Mouse (Mus musculus) gastrocnemius, postnatal 10 days (tissue): Measurements from ENCODE around the gene Zfp638. TPM values are rescaled to one million over a fixed set of nuclear protein-coding genes. Genes with fewer than 3 reads are reported as not detected.
A peak's percentile ranks its signal among the peaks of the same experiment; 100 is the strongest.
"Not testable (repeated sequence)": the region's sequence is repeated elsewhere in the genome, so short reads cannot be mapped to it uniquely, and the experiment has no call there.

Experiments
- DNase-seq: peaks from one replicate; pipeline ENCODE4 v3.0.0; 2021; ENCODE audit warnings: mixed read lengths
- total RNA-seq, 2 experiments: library from RNA; stranded (reverse); gene quantifications; 2 replicates each; pipeline ENCODE4 v1.2.3; 2021

The Zfp638 gene
- total RNA-seq, 2 experiments from 2014 or later: 40.3 to 62.3 TPM

- no peak for DNase-seq
Measured at GRCm38 (mm10) chr6:84009915-84010302, 143.0 kb downstream of the Zfp638 start.

DNA sequence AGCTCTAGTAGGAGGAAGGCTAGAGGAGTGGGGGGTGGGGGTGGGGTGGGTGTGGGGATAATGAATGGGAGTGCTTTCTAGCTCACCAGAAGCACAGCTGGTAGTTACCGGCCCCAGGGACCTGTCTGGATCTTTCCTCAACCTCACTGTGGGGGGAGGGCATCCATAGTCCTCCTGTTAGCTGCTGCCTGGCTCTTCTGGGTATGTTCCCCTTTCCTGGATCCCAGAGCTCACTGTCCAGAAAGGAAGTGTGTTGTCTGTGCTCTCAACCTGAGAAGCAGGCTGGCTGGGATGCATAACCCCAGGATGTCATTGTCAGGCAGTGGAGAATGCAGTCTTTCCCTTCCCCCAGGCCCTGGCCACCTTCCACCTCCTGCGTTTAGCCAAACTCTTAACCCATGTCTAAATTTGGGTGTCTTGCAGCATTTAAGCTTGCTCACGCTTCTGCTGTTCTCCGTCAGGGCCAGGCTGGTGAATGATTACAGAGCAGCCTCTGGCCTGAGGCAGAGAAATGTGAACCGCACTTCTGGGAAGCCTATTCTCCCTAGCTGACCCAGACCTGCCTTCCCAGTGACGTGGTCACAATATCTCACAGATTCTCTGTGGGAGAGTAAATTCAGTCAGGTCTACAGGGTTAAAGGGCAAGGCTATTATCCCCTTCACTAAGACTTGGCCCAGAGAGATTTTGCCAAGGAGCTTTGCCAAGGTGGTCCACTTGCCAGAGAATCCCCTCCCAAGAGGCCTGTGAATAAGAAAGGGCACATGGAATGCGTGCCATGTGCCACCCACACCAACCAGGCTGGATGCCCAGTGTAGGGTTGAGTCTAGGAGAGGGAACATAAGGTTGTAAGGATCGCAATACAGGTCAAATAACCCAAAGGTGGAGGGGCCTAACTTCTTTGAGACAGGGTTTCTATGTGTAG is 143.7 kb downstream of the Zfp638 start:
- peak; percentile 62 for DNase-seq

DNA sequence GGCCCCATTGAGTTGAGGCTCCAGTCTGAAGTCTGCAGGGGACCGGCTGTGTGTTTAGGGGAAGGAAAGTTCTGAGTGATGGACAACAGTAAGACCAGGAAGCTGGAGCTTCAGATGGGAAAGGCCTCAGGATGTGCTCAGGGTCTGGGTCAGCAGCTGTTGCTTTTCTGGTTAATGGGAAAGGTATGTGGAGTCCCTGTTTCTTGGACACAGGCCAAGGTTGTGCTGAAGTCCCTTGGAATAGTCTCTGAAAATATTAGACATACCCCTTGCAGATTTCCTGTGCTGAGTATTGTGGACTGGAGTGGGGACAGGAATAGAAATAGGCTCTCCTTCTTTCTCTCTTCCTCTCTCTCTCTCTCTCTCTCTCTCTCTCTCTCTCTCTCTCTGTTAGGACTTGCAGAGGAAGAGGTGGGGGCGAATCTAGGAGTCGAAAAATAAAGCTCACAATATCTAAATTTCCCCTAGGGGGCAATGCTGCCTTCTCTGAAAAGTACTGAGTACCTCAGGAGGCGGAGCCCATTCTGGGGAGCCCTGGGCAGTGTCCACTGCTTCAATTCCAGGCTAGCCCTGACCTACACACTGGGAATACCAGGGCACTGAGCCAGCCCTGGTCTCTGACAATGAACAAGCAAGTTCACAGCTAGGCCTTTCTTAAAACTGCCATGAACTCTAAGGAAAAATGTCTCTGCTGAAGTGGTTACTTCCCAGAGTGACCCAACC is 148.2 kb downstream of the Zfp638 start:
- peak; percentile 49 for DNase-seq

DNA sequence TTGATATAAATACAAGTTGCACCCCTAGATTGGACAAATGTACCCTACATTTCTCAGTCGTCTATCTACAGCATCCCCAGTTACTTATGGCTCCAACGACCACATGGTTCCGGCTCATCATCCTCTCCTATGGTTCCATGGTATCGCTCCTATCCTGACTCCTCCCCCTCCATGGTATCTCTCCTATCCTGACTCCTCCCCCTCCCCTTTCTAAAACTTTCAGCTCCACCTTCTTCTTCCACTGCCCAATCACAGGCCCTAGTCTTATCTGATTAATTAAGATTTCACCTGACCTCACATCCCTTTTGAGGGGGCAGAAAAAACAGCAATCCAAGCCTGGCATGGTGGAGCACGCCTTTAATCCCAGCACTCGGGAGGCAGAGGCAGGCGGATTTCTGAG is 149.9 kb downstream of the Zfp638 start:
- DNase-seq: no peak

DNA sequence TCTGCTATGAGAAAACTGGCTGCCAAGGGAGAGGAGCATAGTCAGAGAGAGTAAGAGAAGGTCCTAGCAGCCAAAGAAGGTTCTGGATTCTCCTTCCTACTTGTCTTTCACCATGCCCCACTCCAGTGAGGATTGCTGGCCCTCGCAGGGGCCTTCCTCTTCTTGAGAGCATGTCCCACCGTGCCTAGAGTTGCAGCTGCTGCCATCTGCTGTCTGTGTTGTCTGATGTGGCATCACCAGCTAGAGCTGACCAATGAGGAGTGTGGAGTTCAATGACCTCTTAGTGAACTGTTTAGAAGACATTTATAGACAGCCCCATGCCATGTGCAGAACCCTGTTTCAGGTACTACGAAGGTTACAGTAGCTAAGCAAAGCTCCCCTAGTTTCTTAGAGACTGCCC is 150.5 kb downstream of the Zfp638 start:
- no peak for DNase-seq

DNA sequence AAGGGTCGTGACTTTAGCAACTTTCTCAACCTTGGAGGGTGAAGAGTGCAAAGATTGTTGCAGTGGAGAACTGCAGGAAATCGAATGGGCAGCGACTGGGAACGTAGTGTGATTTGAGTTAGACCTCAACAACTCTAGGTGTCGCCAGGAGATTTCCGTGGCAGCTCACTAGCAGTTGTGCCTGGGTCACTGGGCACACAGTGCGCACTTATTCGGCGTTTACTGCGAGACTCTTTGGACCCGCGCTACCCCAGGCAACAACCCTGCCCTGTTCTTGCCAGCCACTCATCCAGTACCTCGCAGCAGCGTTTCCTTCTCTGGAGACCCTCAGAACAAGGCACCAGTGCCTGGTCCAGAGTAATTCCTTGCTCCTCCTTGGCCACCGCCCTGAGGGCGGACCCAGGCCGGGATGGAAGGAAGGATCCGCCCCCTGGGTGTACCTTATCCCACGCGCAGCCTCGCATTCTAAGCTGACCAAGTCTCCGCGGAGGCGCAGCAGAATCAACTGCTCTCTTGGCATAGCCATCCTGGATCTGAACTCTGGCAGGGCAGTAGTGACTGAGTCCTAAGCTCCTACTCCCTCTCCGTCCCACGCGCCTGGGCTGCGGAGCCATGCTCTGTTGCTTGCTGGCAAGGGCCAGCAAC is 152.1 kb downstream of the Zfp638 start:
- peak; percentile 57 for DNase-seq

GRCm38 (mm10) chr6:84020002-84020401 is 153.1 kb downstream of the Zfp638 start:
- no peak for DNase-seq

DNA sequence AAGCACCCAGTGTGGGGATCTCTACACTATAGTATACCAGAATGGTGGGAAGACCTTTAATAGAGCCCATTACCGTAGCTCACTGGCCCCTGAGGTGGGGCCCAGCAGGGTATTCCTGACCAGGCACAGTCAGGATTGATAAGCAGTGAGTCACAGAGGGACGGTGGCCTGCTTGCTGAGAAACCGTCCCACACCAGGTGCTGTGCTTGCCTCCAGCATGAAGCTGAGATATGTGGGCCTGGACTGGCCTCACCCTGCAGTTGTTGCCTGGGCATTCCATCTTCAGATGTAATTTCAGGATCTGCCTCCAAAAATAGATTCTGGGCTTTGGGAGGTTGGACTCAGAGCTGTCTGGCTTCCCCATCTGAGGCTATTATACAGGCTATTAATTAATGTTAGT is 155.1 kb downstream of the Zfp638 start:
- peak; percentile 39 for DNase-seq

GRCm38 (mm10) chr6:84025636-84026035 is 158.7 kb downstream of the Zfp638 start:
- DNase-seq: no peak

DNA sequence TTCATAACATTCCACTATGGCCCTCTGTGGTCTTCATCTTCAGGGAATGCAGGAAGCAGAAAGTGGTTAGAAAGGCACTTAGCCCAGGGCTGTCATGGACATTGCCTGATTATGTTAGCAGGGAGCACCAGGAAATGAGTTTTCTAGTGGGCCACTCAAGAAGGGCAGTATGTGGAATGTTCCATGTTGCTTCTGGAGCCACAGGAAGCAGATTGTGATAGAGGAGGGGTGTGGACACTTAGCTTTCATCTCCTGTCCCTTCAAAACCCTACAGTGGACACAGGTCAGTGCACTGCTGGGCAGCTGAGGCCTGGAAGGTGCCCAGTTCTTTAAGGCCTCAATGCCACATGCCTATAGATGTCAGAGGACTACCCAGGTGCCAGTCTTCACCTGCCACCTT is 161.9 kb downstream of the Zfp638 start:
- no peak for DNase-seq

GRCm38 (mm10) chr6:84029775-84030174 is 162.9 kb downstream of the Zfp638 start:
- DNase-seq: no peak

- not testable (repeated sequence) for DNase-seq
Measured at GRCm38 (mm10) chr6:84032516-84032915, 165.6 kb downstream of the Zfp638 start.

Other genes with a start within 250 kb of the Zfp638 start
- under 1 TPM in 1 of 2 experiments, not detected in 1; 0.32 TPM for gene Clec4f, start 210.9 kb upstream of the Zfp638 start, total RNA-seq
- gene Cd207, start 189.3 kb upstream of the Zfp638 start, total RNA-seq: not detected
- gene Vax2, start 155.8 kb upstream of the Zfp638 start, total RNA-seq: not detected
- gene Atp6v1b1, start 124.1 kb upstream of the Zfp638 start, total RNA-seq: not detected
- gene Ankrd53, start 104.5 kb upstream of the Zfp638 start, total RNA-seq: not detected
- 10 to 100 TPM; 44.6 to 49.5 TPM for gene Tex261, start 91.3 kb upstream of the Zfp638 start, total RNA-seq
- 10 to 100 TPM; 11.3 to 16.4 TPM for gene Nagk, start 72.1 kb upstream of the Zfp638 start, total RNA-seq
- 10 to 100 TPM; 30.5 to 36.5 TPM for gene Paip2b, start 35.4 kb upstream of the Zfp638 start, total RNA-seq
- 100 to 1,000 TPM; 111 to 117 TPM for gene Dysf, start 141.5 kb downstream of the Zfp638 start, total RNA-seq